Mouse (Mus musculus): ENCODE measurements around the gene Hoxb13. TPM values are rescaled to one million over a fixed set of nuclear protein-coding genes. Genes with fewer than 3 reads are reported as not detected.

Gene Hoxb13
- total and polyA plus RNA-seq, 2 experiments from 2014 or later, result not detected

GRCm38 (mm10) chr11:96187321-96187720 is 6.8 kb upstream of the Hoxb13 start:
- H3K9me3 ChIP-seq (ENCODE audit: low read length), result no peaks in the 10 kb centered on the region
- no peak overlapping the region for H3K27ac ChIP-seq
- peaks cover 99% of the 10 kb centered on the region for H3K27me3 ChIP-seq (ENCODE audit: insufficient read depth, low read length)
- no peak overlapping the region for H3K4me2 ChIP-seq (ENCODE audit: low read depth, low read length)
- no peaks in the 10 kb centered on the region for H3K36me3 ChIP-seq (ENCODE audit: insufficient read depth, low read length)
- H3K4me1 ChIP-seq (ENCODE audit: insufficient read depth, low read length), result no peaks in the 10 kb centered on the region
- ATAC-seq, result no peak
- 20% methylated on average over 4 of the region's 4 CpGs for WGBS
- no peak overlapping the region for H3K4me3 ChIP-seq (ENCODE audit: low read length)
- DNase-seq (ENCODE audit: low spot score), result no peak
- no peak for TF ChIP-seq CTCF (IDR thresholded peaks at IDR 0.05; ENCODE audit: low read depth)
- no peak overlapping the region for H3K9ac ChIP-seq (replicated peaks; ENCODE audit: low read length)

- peaks cover 99% of the 10 kb centered on the region for H3K27me3 ChIP-seq (ENCODE audit: insufficient read depth, low read length)
- TF ChIP-seq CTCF (IDR thresholded peaks at IDR 0.05; ENCODE audit: low read depth), result no peak
- no peaks in the 10 kb centered on the region for H3K4me1 ChIP-seq (ENCODE audit: insufficient read depth, low read length)
- no peak overlapping the region for H3K27ac ChIP-seq
- H3K4me3 ChIP-seq (ENCODE audit: low read length), result no peak overlapping the region
- ATAC-seq, result no peak
- H3K9ac ChIP-seq (replicated peaks; ENCODE audit: low read length), result no peak overlapping the region
- no peak for DNase-seq (ENCODE audit: low spot score)
- 1% methylated on average over 28 of the region's 28 CpGs for WGBS
- no peaks in the 10 kb centered on the region for H3K36me3 ChIP-seq (ENCODE audit: insufficient read depth, low read length)
- H3K9me3 ChIP-seq (ENCODE audit: low read length), result no peaks in the 10 kb centered on the region
- no peak overlapping the region for H3K4me2 ChIP-seq (ENCODE audit: low read depth, low read length)
These were observed 4.2 kb upstream of the Hoxb13 start for GRCm38 (mm10) chr11:96189810-96190522.

GRCm38 (mm10) chr11:96191132-96191531 is 3.0 kb upstream of the Hoxb13 start:
- no peak overlapping the region for H3K4me2 ChIP-seq (ENCODE audit: low read depth, low read length)
- no peak overlapping the region for H3K4me3 ChIP-seq (ENCODE audit: low read length)
- peaks cover 99% of the 10 kb centered on the region for H3K27me3 ChIP-seq (ENCODE audit: insufficient read depth, low read length)
- WGBS, result 4% methylated on average over 5 of the region's 5 CpGs
- H3K36me3 ChIP-seq (ENCODE audit: insufficient read depth, low read length), result no peaks in the 10 kb centered on the region
- no peak overlapping the region for H3K27ac ChIP-seq
- TF ChIP-seq CTCF (IDR thresholded peaks at IDR 0.05; ENCODE audit: low read depth), result no peak
- no peak overlapping the region for H3K9ac ChIP-seq (replicated peaks; ENCODE audit: low read length)
- no peaks in the 10 kb centered on the region for H3K9me3 ChIP-seq (ENCODE audit: low read length)
- no peaks in the 10 kb centered on the region for H3K4me1 ChIP-seq (ENCODE audit: insufficient read depth, low read length)
- no peak for ATAC-seq
- no peak for DNase-seq (ENCODE audit: low spot score)

- H3K9ac ChIP-seq (replicated peaks; ENCODE audit: low read length), result no peak overlapping the region
- H3K9me3 ChIP-seq (ENCODE audit: low read length), result no peaks in the 10 kb centered on the region
- DNase-seq (ENCODE audit: low spot score) (no peak), ATAC-seq (no peak)
- H3K4me2 ChIP-seq (ENCODE audit: low read depth, low read length), result 0 out of 2 replicates have a peak overlapping the region, but pooled peaks have one; percentile 3
- no peak overlapping the region for H3K4me3 ChIP-seq (ENCODE audit: low read length)
- no peak overlapping the region for H3K27ac ChIP-seq
- H3K36me3 ChIP-seq (ENCODE audit: insufficient read depth, low read length), result no peaks in the 10 kb centered on the region
- no peak for TF ChIP-seq CTCF (IDR thresholded peaks at IDR 0.05; ENCODE audit: low read depth)
- no peaks in the 10 kb centered on the region for H3K4me1 ChIP-seq (ENCODE audit: insufficient read depth, low read length)
- WGBS, result under 1% methylated on average over 10 of the region's 10 CpGs
- H3K27me3 ChIP-seq (ENCODE audit: insufficient read depth, low read length), result peaks cover 98% of the 10 kb centered on the region
These were observed 240 bp downstream of the Hoxb13 start for GRCm38 (mm10) chr11:96194401-96194710.

GRCm38 (mm10) chr11:96194961-96195640 is 985 bp downstream of the Hoxb13 start:
- Histone ChIP-seq H3K27me3 (ENCODE audit: insufficient read depth, low read length) (peaks cover 99% of the 10 kb centered on the region), H3K36me3 (ENCODE audit: insufficient read depth, low read length) (no peaks in the 10 kb centered on the region), H3K4me1 (ENCODE audit: insufficient read depth, low read length) (no peaks in the 10 kb centered on the region), H3K9ac (replicated peaks; ENCODE audit: low read length) (no peak overlapping the region), H3K9me3 (ENCODE audit: low read length) (no peaks in the 10 kb centered on the region), H3K4me3 (ENCODE audit: low read length) (no peak overlapping the region), H3K27ac (no peak overlapping the region), H3K4me2 (ENCODE audit: low read depth, low read length) (no peak overlapping the region)
- DNase-seq (ENCODE audit: low spot score) (no peak), ATAC-seq (no peak)
- 8% methylated on average over 11 of the region's 11 CpGs for WGBS
- TF ChIP-seq CTCF (IDR thresholded peaks at IDR 0.05; ENCODE audit: low read depth), result no peak

GRCm38 (mm10) chr11:96195769-96196280 is 1.7 kb downstream of the Hoxb13 start:
- DNase-seq (ENCODE audit: low spot score) (no peak), ATAC-seq (no peak)
- 1% methylated on average over 20 of the region's 20 CpGs for WGBS
- Histone ChIP-seq H3K27me3 (ENCODE audit: insufficient read depth, low read length) (peaks cover 99% of the 10 kb centered on the region), H3K4me2 (ENCODE audit: low read depth, low read length) (no peak overlapping the region), H3K4me3 (ENCODE audit: low read length) (no peak overlapping the region), H3K27ac (no peak overlapping the region), H3K36me3 (ENCODE audit: insufficient read depth, low read length) (no peaks in the 10 kb centered on the region), H3K4me1 (ENCODE audit: insufficient read depth, low read length) (no peaks in the 10 kb centered on the region), H3K9me3 (ENCODE audit: low read length) (peaks cover 2% of the 10 kb centered on the region; the same call in 1 of the 2 replicates), H3K9ac (replicated peaks; ENCODE audit: low read length) (no peak overlapping the region)
- no peak for TF ChIP-seq CTCF (IDR thresholded peaks at IDR 0.05; ENCODE audit: low read depth)

- Histone ChIP-seq H3K9ac (replicated peaks; ENCODE audit: low read length) (no peak overlapping the region), H3K9me3 (ENCODE audit: low read length) (peaks cover 3% of the 10 kb centered on the region; the same call in 1 of the 2 replicates), H3K27ac (no peak overlapping the region), H3K27me3 (ENCODE audit: insufficient read depth, low read length) (peaks cover 97% of the 10 kb centered on the region), H3K4me2 (ENCODE audit: low read depth, low read length) (no peak overlapping the region), H3K4me1 (ENCODE audit: insufficient read depth, low read length) (no peaks in the 10 kb centered on the region), H3K36me3 (ENCODE audit: insufficient read depth, low read length) (no peaks in the 10 kb centered on the region), H3K4me3 (ENCODE audit: low read length) (no peak overlapping the region)
- ATAC-seq (no peak), DNase-seq (ENCODE audit: low spot score) (peak; percentile 69)
- TF ChIP-seq CTCF (IDR thresholded peaks at IDR 0.05; ENCODE audit: low read depth), result peak; percentile 52
- WGBS, result under 1% methylated on average over 12 of the region's 12 CpGs
These were observed 4.5 kb downstream of the Hoxb13 start for GRCm38 (mm10) chr11:96198642-96199041.
